In genomic region chr13:34112369-34113081, GRCm38 (mm10) we compare ENCODE assay signal across 14 mouse cellular contexts. TPM values are rescaled to one million over a fixed set of nuclear protein-coding genes. Genes with fewer than 3 reads are reported as not detected.
DNase-seq lines count a peak whose midpoint lies in the region; ATAC-seq and TF ChIP-seq lines count a peak whose summit lies in the region.
"Had no signal": no experiment of that assay in that cellular context is flagged by ENCODE, and none has a peak within 500 bp of the region (broad histone marks: within the 10 kb centered on the region; RNA-seq: fewer than 3 reads in every experiment).

No protein-coding gene starts in this region.

- H3K9me3 ChIP-seq in stomach, embryonic 16.5 days (replicated peaks; ENCODE audit: control insufficient read depth, low read length), result no peaks in the 10 kb centered on the region
- H3K9me3 ChIP-seq in forebrain, embryonic 15.5 days, result no peaks in the 10 kb centered on the region
- H3K9me3 ChIP-seq: forebrain, embryonic 13.5 days; megakaryocyte, embryonic 14.5 days; neural tube, embryonic 13.5 days had no signal

- H3K4me2 ChIP-seq in stomach, embryonic 16.5 days (ENCODE audit: low read depth, low read length), result no peak overlapping the region
- no peak overlapping the region for H3K4me2 ChIP-seq in forebrain, embryonic 15.5 days (replicated peaks)
- H3K4me2 ChIP-seq: forebrain, embryonic 13.5 days; neural tube, embryonic 13.5 days had no signal

- H3K27me3 ChIP-seq in testis, adult 2 months (ENCODE audit: control insufficient read depth, insufficient read depth, low read length), result no peaks in the 10 kb centered on the region
- no peaks in the 10 kb centered on the region for H3K27me3 ChIP-seq in stomach, embryonic 16.5 days (ENCODE audit: control insufficient read depth, insufficient read depth, low read length)
- no peaks in the 10 kb centered on the region for H3K27me3 ChIP-seq in forebrain, embryonic 15.5 days
- H3K27me3 ChIP-seq: forebrain, embryonic 13.5 days; neural tube, embryonic 13.5 days had no signal

- WGBS in stomach, embryonic 16.5 days, result 60% methylated on average over 5 of the region's 5 CpGs
- WGBS in forebrain, embryonic 15.5 days, result 81% methylated on average over 5 of the region's 5 CpGs

- no peaks in the 10 kb centered on the region for H3K36me3 ChIP-seq in testis, adult 2 months (ENCODE audit: control insufficient read depth, insufficient read depth, low read length)
- no peaks in the 10 kb centered on the region for H3K36me3 ChIP-seq in stomach, embryonic 16.5 days (ENCODE audit: control insufficient read depth, insufficient read depth, low read length)
- H3K36me3 ChIP-seq in forebrain, embryonic 15.5 days, result no peaks in the 10 kb centered on the region
- H3K36me3 ChIP-seq: neural tube, embryonic 13.5 days had no signal

- no peak overlapping the region for H3K9ac ChIP-seq in stomach, embryonic 16.5 days (ENCODE audit: low read length)
- H3K9ac ChIP-seq in forebrain, embryonic 15.5 days (replicated peaks), result no peak overlapping the region
- H3K9ac ChIP-seq: forebrain, embryonic 13.5 days; neural tube, embryonic 13.5 days had no signal

- peaks cover 2% of the 10 kb centered on the region for H3K4me1 ChIP-seq in testis, adult 2 months (ENCODE audit: control insufficient read depth, insufficient read depth, low read length)
- H3K4me1 ChIP-seq in stomach, embryonic 16.5 days (ENCODE audit: control insufficient read depth, insufficient read depth, low read length), result no peaks in the 10 kb centered on the region
- no peaks in the 10 kb centered on the region for H3K4me1 ChIP-seq in forebrain, embryonic 15.5 days

- H3K4me3 ChIP-seq in testis, adult 2 months (ENCODE audit: control insufficient read depth, low read depth, low read length), result peak overlapping the region; percentile 71
- H3K4me3 ChIP-seq in stomach, embryonic 16.5 days (replicated peaks; ENCODE audit: low read length), result no peak overlapping the region
- no peak overlapping the region for H3K4me3 ChIP-seq in forebrain, embryonic 15.5 days
- H3K4me3 ChIP-seq: forebrain, embryonic 13.5 days; megakaryocyte, embryonic 14.5 days; neural tube, embryonic 13.5 days had no signal

- no peak for TF ChIP-seq CTCF in testis, adult 2 months (IDR thresholded peaks at IDR 0.05; ENCODE audit: control insufficient read depth, insufficient read depth, insufficient replicate concordance, low read depth, low read length)

- H3K27ac ChIP-seq in testis, adult 2 months (ENCODE audit: control insufficient read depth, insufficient read depth, low read depth, low read length), result no peak overlapping the region
- H3K27ac ChIP-seq in stomach, embryonic 16.5 days (ENCODE audit: low read length), result no peak overlapping the region
- H3K27ac ChIP-seq in forebrain, embryonic 15.5 days (replicated peaks), result no peak overlapping the region
- H3K27ac ChIP-seq: forebrain, embryonic 13.5 days; hindbrain, postnatal 0 days; neural tube, embryonic 13.5 days had no signal

- TF ChIP-seq POLR2A in testis, adult 2 months (IDR thresholded peaks at IDR 0.05; ENCODE audit: control insufficient read depth, low read depth, low read length), result no peak

- DNase-seq in gastrocnemius, adult 18-20 months (ENCODE audit: low spot score), result peak; percentile 66
- DNase-seq in gastrocnemius, postnatal 36 days, result no peak
- DNase-seq in testis, postnatal 14 days (ENCODE audit: low spot score), result no peak
- DNase-seq in fat pad, adult 2 months (ENCODE audit: extremely low read depth, low read depth, low spot score), result peak; percentile 89
- DNase-seq: embryo, embryonic 11 days; right cerebral cortex, postnatal 25 days had no signal

- intact Hi-C loops in gastrocnemius, postnatal 36 days (cut with DNase I), result no loop called here

- ATAC-seq in stomach, embryonic 16.5 days (ENCODE audit: insufficient read depth, low FRiP score), result peak; percentile 76; the same call in 1 of the 2 replicates
- no peak for ATAC-seq in forebrain, embryonic 15.5 days (replicated peaks)
- no peak for ATAC-seq in megakaryocyte progenitor cell, adult 5-6 weeks (replicated peaks; ENCODE audit: poor library complexity)
- ATAC-seq: forebrain, embryonic 13.5 days; hindbrain, postnatal 0 days had no signal

RNA-seq across cellular contexts. Expression of gene Tubb2b, which starts 17.7 kb away (rescaled TPM):
- total RNA-seq in gastrocnemius, adult 18-20 months (2021), result 1 to 10 TPM; 1.6 to 2.8 TPM
- 1 to 10 TPM; 1.6 to 2.1 TPM for total RNA-seq in gastrocnemius, postnatal 36 days (2021)
- 0.46 and 2.1 TPM in 2 replicates for polyA plus RNA-seq in testis, adult 2 months (2012; rRNA removed)
- polyA plus RNA-seq in stomach, embryonic 16.5 days (2015; fragmentation: Nextera tagmentation; extraction: Ambion mirVana), result 41.7 and 45.5 TPM in 2 replicates
- polyA plus RNA-seq in forebrain, embryonic 15.5 days (2015; fragmentation: Nextera tagmentation; extraction: Ambion mirVana), result 920 and 926 TPM in 2 replicates
- total RNA-seq in megakaryocyte progenitor cell, adult 5-6 weeks (2015), result not detected in 2 replicates
- not detected in 2 replicates for total RNA-seq in megakaryocyte progenitor cell, adult 5-6 weeks (2017)

RNA-seq across cellular contexts. Expression of gene Tubb2a, which starts 34.7 kb away (rescaled TPM):
- 10 to 100 TPM; 10.0 to 17.1 TPM for total RNA-seq in gastrocnemius, adult 18-20 months (2021)
- 10 to 100 TPM; 11.4 to 11.5 TPM for total RNA-seq in gastrocnemius, postnatal 36 days (2021)
- 36.0 and 49.5 TPM in 2 replicates for polyA plus RNA-seq in testis, adult 2 months (2012; rRNA removed)
- polyA plus RNA-seq in stomach, embryonic 16.5 days (2015; fragmentation: Nextera tagmentation; extraction: Ambion mirVana), result 221 and 243 TPM in 2 replicates
- polyA plus RNA-seq in forebrain, embryonic 15.5 days (2015; fragmentation: Nextera tagmentation; extraction: Ambion mirVana), result 1,539 and 1,682 TPM in 2 replicates
- 2.3 and 2.5 TPM in 2 replicates for total RNA-seq in megakaryocyte progenitor cell, adult 5-6 weeks (2015)
- total RNA-seq in megakaryocyte progenitor cell, adult 5-6 weeks (2017), result 6.9 and 7.9 TPM in 2 replicates

RNA-seq across cellular contexts. Expression of gene Psmg4, which starts 50.2 kb away (rescaled TPM):
- total RNA-seq in gastrocnemius, adult 18-20 months (2021), result 10 to 100 TPM; 14.8 to 23.0 TPM
- 10 to 100 TPM; 13.5 to 14.3 TPM for total RNA-seq in gastrocnemius, postnatal 36 days (2021)
- polyA plus RNA-seq in testis, adult 2 months (2012; rRNA removed), result 39.7 and 49.8 TPM in 2 replicates
- polyA plus RNA-seq in stomach, embryonic 16.5 days (2015; fragmentation: Nextera tagmentation; extraction: Ambion mirVana), result 58.8 and 62.9 TPM in 2 replicates
- 97.3 and 105 TPM in 2 replicates for polyA plus RNA-seq in forebrain, embryonic 15.5 days (2015; fragmentation: Nextera tagmentation; extraction: Ambion mirVana)
- 73.3 and 75.8 TPM in 2 replicates for total RNA-seq in megakaryocyte progenitor cell, adult 5-6 weeks (2015)
- 200 and 229 TPM in 2 replicates for total RNA-seq in megakaryocyte progenitor cell, adult 5-6 weeks (2017)

Comparison
In these comparisons a context has a peak if more than half of its experiments do, and no peak if none do; other contexts are left out.
1. DNase-seq: peak in gastrocnemius, adult 18-20 months (single experiment) and fat pad, adult 2 months (single experiment); none in gastrocnemius, postnatal 36 days (0 of 2) and testis, postnatal 14 days (single experiment).